Mouse (Mus musculus) G1E (cell line): ENCODE results near the gene Kif1b.

Experiments used
- CTCF ChIP-seq: IDR thresholded peaks from 2 replicates; pipeline ENCODE4 v1.5.1; 2012; ENCODE audit warnings: low read depth, low read length, inconsistent platforms, mixed read lengths
- GATA1 ChIP-seq: IDR thresholded peaks from 2 replicates; pipeline ENCODE4 v1.6.1; 2012; ENCODE audit warnings: borderline replicate concordance, low read length, inconsistent platforms, mixed read lengths
- GATA2 ChIP-seq: IDR thresholded peaks from 2 replicates; pipeline ENCODE4 v1.6.1; 2012; ENCODE audit warnings: low read depth, low read length, inconsistent platforms, borderline replicate concordance
- POLR2AphosphoS5 ChIP-seq: IDR thresholded peaks from 2 replicates; pipeline ENCODE4 v1.6.1; 2012; ENCODE audit warnings: low read depth, low read length, inconsistent platforms; ENCODE audit not compliant: insufficient replicate concordance
- TAL1 ChIP-seq: conservative IDR thresholded peaks from 2 replicates; pipeline ENCODE4 v1.6.1; 2012; ENCODE audit warnings: low read depth, low read length, inconsistent platforms, mixed read lengths

GRCm38 (mm10) chr4:149148084-149148483, 159.4 kb downstream of the Kif1b start:
- TF ChIP-seq CTCF, result no peak
- no peak for TF ChIP-seq GATA1
- no peak for TF ChIP-seq POLR2AphosphoS5
- TF ChIP-seq TAL1, result no peak
- no peak for TF ChIP-seq GATA2
